Mouse (Mus musculus) myocyte (in vitro differentiated cells): ENCODE data around the gene Aimp2. TPM values are rescaled to one million over a fixed set of nuclear protein-coding genes. Genes with fewer than 3 reads are reported as not detected.
A peak's percentile ranks its signal among the peaks of the same experiment; 100 is the strongest.

Experiments used
- H3K27me3 ChIP-seq: one replicate; pipeline ENCODE4 v1.6.1; 2011; ENCODE audit not compliant: control insufficient read depth, insufficient read depth, insufficient read length
- H3K36me3 ChIP-seq: one replicate; pipeline ENCODE4 v1.6.1; 2011; ENCODE audit not compliant: control insufficient read depth, insufficient read depth
- H3K4me2 ChIP-seq: one replicate; pipeline ENCODE4 v1.6.1; 2011; ENCODE audit warnings: low read depth, control low read depth
- H3K4me3 ChIP-seq: one replicate; pipeline ENCODE4 v1.5.1; 2011; ENCODE audit warnings: mild to moderate bottlenecking, control low read depth, moderate library complexity
- H3K79me2 ChIP-seq: one replicate; pipeline ENCODE4 v1.6.1; 2011; ENCODE audit not compliant: control insufficient read depth, insufficient read depth
- H3ac ChIP-seq: one replicate; pipeline ENCODE4 v1.6.1; 2011; ENCODE audit not compliant: control insufficient read depth, insufficient read length
- CEBPB ChIP-seq: IDR thresholded peaks from 2 replicates; pipeline ENCODE4 v1.6.1; 2011; ENCODE audit warnings: mild to moderate bottlenecking, moderate library complexity; ENCODE audit not compliant: poor library complexity, insufficient read depth, severe bottlenecking
- E2F4 ChIP-seq: IDR thresholded peaks from one replicate; pipeline ENCODE4 v1.6.1; 2011; ENCODE audit warnings: mild to moderate bottlenecking, control low read depth, moderate library complexity; ENCODE audit not compliant: insufficient read depth
- MAX ChIP-seq: IDR thresholded peaks from one replicate; pipeline ENCODE4 v1.6.1; 2011; ENCODE audit warnings: low read depth, mild to moderate bottlenecking, control low read depth
- MYOD1 ChIP-seq, 3 experiments: IDR thresholded peaks; one replicate each; pipeline ENCODE4 v1.6.1; 2011; ENCODE audit warnings: control low read depth in 2 of 3, low read depth in 2 of 3, mild to moderate bottlenecking in 2 of 3, moderate library complexity in 1 of 3; ENCODE audit not compliant: insufficient read length in 2 of 3, control insufficient read depth in 1 of 3
- MYOG ChIP-seq, 3 experiments: IDR thresholded peaks; one replicate each; pipeline ENCODE4 v1.6.1; 2011; ENCODE audit warnings: control low read depth in 2 of 3, low read depth in 2 of 3, mild to moderate bottlenecking in 2 of 3; ENCODE audit not compliant: insufficient read length in 2 of 3, control insufficient read depth in 1 of 3, insufficient read depth in 1 of 3
- POLR2A ChIP-seq: IDR thresholded peaks from one replicate; pipeline ENCODE4 v1.6.1; 2011; ENCODE audit warnings: low read depth, mild to moderate bottlenecking, control low read depth, moderate library complexity; ENCODE audit not compliant: insufficient read length
- POLR2AphosphoS2 ChIP-seq: IDR thresholded peaks from one replicate; pipeline ENCODE4 v1.6.1; 2011; ENCODE audit warnings: low read depth, control low read depth; ENCODE audit not compliant: insufficient read length
- REST ChIP-seq: IDR thresholded peaks from one replicate; pipeline ENCODE4 v1.6.1; 2011; ENCODE audit warnings: mild to moderate bottlenecking, control low read depth, moderate library complexity; ENCODE audit not compliant: insufficient read depth, insufficient read length
- SRF ChIP-seq: IDR thresholded peaks from one replicate; pipeline ENCODE4 v1.6.1; 2011; ENCODE audit warnings: low read depth; ENCODE audit not compliant: control insufficient read depth, insufficient read length
- TCF12 ChIP-seq: IDR thresholded peaks from one replicate; pipeline ENCODE4 v1.6.1; 2011; ENCODE audit warnings: mild to moderate bottlenecking, control low read depth; ENCODE audit not compliant: poor library complexity, insufficient read depth, severe bottlenecking
- TCF3 ChIP-seq: IDR thresholded peaks from one replicate; pipeline ENCODE4 v1.6.1; 2011; ENCODE audit warnings: low read depth, control low read depth; ENCODE audit not compliant: insufficient read length
- USF1 ChIP-seq: IDR thresholded peaks from one replicate; pipeline ENCODE4 v1.6.1; 2011; ENCODE audit warnings: low read depth, mild to moderate bottlenecking, control low read depth, moderate library complexity
- polyA plus RNA-seq: library from polyadenylated mRNA; unstranded; fragments of >200 nt; fragmentation: generic; extraction: Trizol; gene quantifications from one replicate; pipeline ENCODE4 v1.2.1, GENCODE M21; 2012; ENCODE audit warnings: missing spikeins

Aimp2 gene
- polyA plus RNA-seq, 1 experiment = 109 TPM

GRCm38 (mm10) chr5:143890741-143891140, 18.9 kb downstream of the Aimp2 start:
- Histone ChIP-seq H3K4me2 (no peak overlapping the region), H3K36me3 (peaks cover 21% of the 10 kb centered on the region), H3K4me3 (no peak overlapping the region), H3ac (no peak overlapping the region), H3K27me3 (no peaks in the 10 kb centered on the region), H3K79me2 (no peaks in the 10 kb centered on the region)
- TF ChIP-seq MYOG (IDR thresholded peaks at IDR 0.05; ENCODE audit: control insufficient read depth in 1 of 3, insufficient read depth in 1 of 3, insufficient read length in 2 of 3, low read depth in 2 of 3) (no peak), REST (no peak), USF1 (no peak), E2F4 (no peak), TCF3 (no peak)

GRCm38 (mm10) chr5:143885274-143885673, 24.4 kb downstream of the Aimp2 start:
- H3ac ChIP-seq = no peak overlapping the region
- no peaks in the 10 kb centered on the region for H3K79me2 ChIP-seq
- no peak overlapping the region for H3K4me2 ChIP-seq
- H3K4me3 ChIP-seq = no peak overlapping the region
- TF ChIP-seq CEBPB = no peak
- no peak for TF ChIP-seq MAX
- TF ChIP-seq REST = no peak
- TF ChIP-seq TCF12 = no peak
- no peak for TF ChIP-seq TCF3
- TF ChIP-seq E2F4 = no peak
- TF ChIP-seq MYOD1 (IDR thresholded peaks at IDR 0.05; ENCODE audit: control insufficient read depth in 1 of 3, insufficient read length in 2 of 3, low read depth in 2 of 3) = no peak
- TF ChIP-seq POLR2A = no peak
- no peak for TF ChIP-seq MYOG (IDR thresholded peaks at IDR 0.05; ENCODE audit: control insufficient read depth in 1 of 3, insufficient read depth in 1 of 3, insufficient read length in 2 of 3, low read depth in 2 of 3)
- TF ChIP-seq SRF = no peak
- no peak for TF ChIP-seq POLR2AphosphoS2
- TF ChIP-seq USF1 = no peak
- H3K27me3 ChIP-seq = no peaks in the 10 kb centered on the region
- H3K36me3 ChIP-seq = peaks cover 16% of the 10 kb centered on the region

GRCm38 (mm10) chr5:143874571-143874970, 35.1 kb downstream of the Aimp2 start:
- no peak for TF ChIP-seq USF1
- TF ChIP-seq E2F4 = no peak
- no peak for TF ChIP-seq CEBPB
- TF ChIP-seq TCF3 = no peak
- peaks cover 27% of the 10 kb centered on the region for H3K36me3 ChIP-seq
- H3K4me3 ChIP-seq = no peak overlapping the region
- no peaks in the 10 kb centered on the region for H3K27me3 ChIP-seq
- no peaks in the 10 kb centered on the region for H3K79me2 ChIP-seq
- no peak overlapping the region for H3ac ChIP-seq
- no peak overlapping the region for H3K4me2 ChIP-seq

DNA sequence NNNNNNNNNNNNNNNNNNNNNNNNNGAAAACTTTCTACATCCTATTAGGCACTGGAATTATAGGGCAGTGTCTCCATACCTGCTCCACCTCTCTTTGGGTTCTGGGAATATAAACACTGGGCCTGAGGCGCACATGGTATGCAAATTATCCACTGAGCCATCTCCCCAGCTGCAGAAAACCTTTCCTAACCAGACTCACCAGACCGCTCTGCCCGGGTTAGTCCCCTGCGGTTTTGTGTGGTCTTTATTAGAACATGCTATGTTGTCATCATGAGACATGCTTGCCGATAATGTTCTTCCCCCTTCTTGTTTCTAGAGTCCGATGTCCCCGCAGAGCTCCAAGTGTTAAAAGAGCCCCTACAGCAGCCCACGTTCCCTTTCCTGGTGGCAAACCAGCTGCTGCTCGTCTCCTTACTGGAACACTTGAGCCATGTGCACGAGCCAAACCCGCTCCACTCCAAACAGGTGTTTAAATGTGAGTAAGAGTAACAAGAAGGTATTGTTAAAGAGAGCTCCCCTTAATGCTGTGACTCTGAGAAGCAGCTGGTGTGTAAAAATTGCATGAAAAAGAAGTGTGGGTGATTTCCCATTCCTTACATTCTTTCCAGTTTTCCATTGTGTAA, 38.0 kb downstream of the Aimp2 start:
- TF ChIP-seq MYOD1 (IDR thresholded peaks at IDR 0.05; ENCODE audit: control insufficient read depth in 1 of 3, insufficient read length in 2 of 3, low read depth in 2 of 3) = peak in 1 of 3 experiments; percentile 55
- no peak for TF ChIP-seq MAX
- TF ChIP-seq REST = no peak
- no peak for TF ChIP-seq TCF3
- no peak for TF ChIP-seq USF1
- peak in 2 of 3 experiments; percentile 11 to 63 for TF ChIP-seq MYOG (IDR thresholded peaks at IDR 0.05; ENCODE audit: control insufficient read depth in 1 of 3, insufficient read depth in 1 of 3, insufficient read length in 2 of 3, low read depth in 2 of 3)
- TF ChIP-seq TCF12 = peak; percentile 2
- TF ChIP-seq CEBPB = no peak
- H3K27me3 ChIP-seq = no peaks in the 10 kb centered on the region
- H3ac ChIP-seq = no peak overlapping the region
- H3K79me2 ChIP-seq = no peaks in the 10 kb centered on the region
- H3K36me3 ChIP-seq = peaks cover 7% of the 10 kb centered on the region
- no peak overlapping the region for H3K4me3 ChIP-seq
- no peak overlapping the region for H3K4me2 ChIP-seq

Other genes starting within 250 kb of the Aimp2 start
- 4.1 TPM for gene Usp42, start 177.6 kb downstream of the Aimp2 start, polyA plus RNA-seq
- gene Eif2ak1, start 92.1 kb downstream of the Aimp2 start, polyA plus RNA-seq = 17.0 TPM
- gene Ankrd61, start 12.2 kb downstream of the Aimp2 start, polyA plus RNA-seq = 0.25 TPM
- 2.5 TPM for gene Pms2, start 117 bp upstream of the Aimp2 start, polyA plus RNA-seq
- 0.08 TPM for gene Gm42421, start 18.3 kb upstream of the Aimp2 start, polyA plus RNA-seq
- gene Rsph10b, start 23.2 kb upstream of the Aimp2 start, polyA plus RNA-seq = not detected
- 31.0 TPM for gene Ccz1, start 105.0 kb upstream of the Aimp2 start, polyA plus RNA-seq
- gene Ocm, start 116.8 kb upstream of the Aimp2 start, polyA plus RNA-seq = not detected
- gene Lmtk2, start 190.6 kb upstream of the Aimp2 start, polyA plus RNA-seq = 4.7 TPM